In the genomic region with DNA sequence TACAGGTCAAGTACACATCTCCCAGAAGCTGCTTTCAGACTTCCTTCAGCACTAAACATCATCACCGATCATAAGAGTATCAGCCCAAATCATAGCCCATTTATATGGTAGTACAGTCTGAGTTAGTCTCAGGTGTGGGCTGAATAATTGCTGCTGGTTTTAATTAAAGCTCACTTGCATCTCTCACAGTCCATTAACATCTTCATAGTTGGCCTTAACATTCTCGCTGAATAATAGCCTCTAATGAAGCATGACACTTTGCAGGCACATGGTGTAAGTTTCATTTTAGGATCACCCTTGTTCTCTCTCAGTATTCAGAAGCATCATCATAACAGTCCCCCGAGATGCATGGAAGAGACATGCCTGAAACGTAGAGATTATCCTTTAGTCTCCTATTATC, we compare ENCODE assay signal across 12 mouse cellular contexts.
"Had no signal": no experiment of that assay in that cellular context is flagged by ENCODE, and none has a peak within 500 bp of the region (broad histone marks: within the 10 kb centered on the region; RNA-seq: fewer than 3 reads in every experiment).

No protein-coding gene starts in this region.

- H3K27ac ChIP-seq: kidney, embryonic 15.5 days; limb, embryonic 13.5 days; liver, embryonic 14.5 days; midbrain, embryonic 15.5 days; stomach, embryonic 15.5 days had no signal

- H3K9me3 ChIP-seq: kidney, embryonic 15.5 days; limb, embryonic 13.5 days; midbrain, embryonic 15.5 days; stomach, embryonic 15.5 days had no signal

- ATAC-seq: lung, postnatal 0 days; midbrain, embryonic 15.5 days had no signal

- H3K27me3 ChIP-seq: kidney, embryonic 15.5 days; limb, embryonic 13.5 days; midbrain, embryonic 15.5 days; stomach, embryonic 15.5 days had no signal

- H3K36me3 ChIP-seq: kidney, embryonic 15.5 days; limb, embryonic 13.5 days; midbrain, embryonic 15.5 days; stomach, embryonic 15.5 days had no signal

- H3K9ac ChIP-seq: kidney, embryonic 15.5 days; limb, embryonic 13.5 days; liver, embryonic 14.5 days; midbrain, embryonic 15.5 days; stomach, embryonic 15.5 days had no signal

- H3K4me2 ChIP-seq: kidney, embryonic 15.5 days; limb, embryonic 13.5 days; midbrain, embryonic 15.5 days; stomach, embryonic 15.5 days had no signal

- H3K4me3 ChIP-seq: kidney, embryonic 15.5 days; limb, embryonic 13.5 days; midbrain, embryonic 15.5 days; stomach, embryonic 15.5 days had no signal

- DNase-seq: kidney, postnatal 14 days; left cerebral cortex, postnatal 4 days; lung, adult 2 months; lung, postnatal 36 days; thymus, adult 2 months; thymus, postnatal 25 days had no signal

- H3K4me1 ChIP-seq: kidney, embryonic 15.5 days; limb, embryonic 13.5 days; midbrain, embryonic 15.5 days; stomach, embryonic 15.5 days had no signal
